Mouse (Mus musculus) cerebellum, postnatal 10 days (tissue): ENCODE measurements at regions not wholly inside any gene's neighbourhood (a gene's known extent, or its start where the extent isn't known, plus 50 kb on each side); places are given as distances from the start of the nearest gene placed in this dataset.

Experiments used
- DNase-seq, 2 experiments: peaks; one replicate each; pipeline ENCODE4 v3.0.0; 2021; ENCODE audit warnings: mixed read lengths in 2 of 2

GRCm38 (mm10) chr10:120666202-120666860, 190.1 kb upstream of the Hmga2 start:
- DNase-seq, result peak; percentile 81 to 82

GRCm38 (mm10) chr10:120665670-120666069, 189.4 kb upstream of the Hmga2 start:
- DNase-seq, result no peak

GRCm38 (mm10) chr10:120664419-120664818, 188.2 kb upstream of the Hmga2 start:
- DNase-seq, result no peak

- no peak for DNase-seq
Observed at GRCm38 (mm10) chr10:120663396-120663795, 187.1 kb upstream of the Hmga2 start.

- DNase-seq, result no peak
Observed at GRCm38 (mm10) chr10:120660503-120660902, 184.2 kb upstream of the Hmga2 start.

- peak; percentile 89 to 94 for DNase-seq
Observed at GRCm38 (mm10) chr10:120655238-120655931, 179.1 kb upstream of the Hmga2 start.

GRCm38 (mm10) chr10:120652525-120653215, 176.4 kb upstream of the Hmga2 start:
- DNase-seq, result no peak

GRCm38 (mm10) chr10:120651845-120652244, 175.6 kb upstream of the Hmga2 start:
- DNase-seq, result no peak

- DNase-seq, result no peak
Observed at GRCm38 (mm10) chr10:120650336-120650735, 174.1 kb upstream of the Hmga2 start.

- no peak for DNase-seq
Observed at GRCm38 (mm10) chr10:120648741-120649140, 172.5 kb upstream of the Hmga2 start.

GRCm38 (mm10) chr10:120648031-120648430, 171.8 kb upstream of the Hmga2 start:
- no peak for DNase-seq

GRCm38 (mm10) chr10:120647323-120647722, 171.1 kb upstream of the Hmga2 start:
- DNase-seq, result no peak

GRCm38 (mm10) chr10:120646862-120647311, 170.6 kb upstream of the Hmga2 start:
- DNase-seq, result peak; percentile 82 to 85

GRCm38 (mm10) chr10:120640847-120641246, 164.6 kb upstream of the Hmga2 start:
- DNase-seq, result no peak

- no peak for DNase-seq
Observed at GRCm38 (mm10) chr10:120638316-120638715, 162.0 kb upstream of the Hmga2 start.

- DNase-seq, result peak; percentile 88 to 94
Observed at GRCm38 (mm10) chr10:120635818-120636543, 159.7 kb upstream of the Hmga2 start.

GRCm38 (mm10) chr10:120635194-120635593, 158.9 kb upstream of the Hmga2 start:
- DNase-seq, result peak; percentile 22

GRCm38 (mm10) chr10:120632071-120632470, 155.8 kb upstream of the Hmga2 start:
- no peak for DNase-seq

- no peak for DNase-seq
Observed at GRCm38 (mm10) chr10:120628066-120628465, 151.8 kb upstream of the Hmga2 start.

GRCm38 (mm10) chr10:120625474-120625873, 149.2 kb upstream of the Hmga2 start:
- DNase-seq, result no peak

GRCm38 (mm10) chr10:120624203-120624942, 148.1 kb upstream of the Hmga2 start:
- no peak for DNase-seq

- DNase-seq, result no peak
Observed at GRCm38 (mm10) chr10:120616406-120617015, 140.2 kb upstream of the Hmga2 start.
